Mouse (Mus musculus) testis, adult 2 months (tissue): ENCODE results near the gene 4930579F01Rik.

ENCODE experiments used
- CTCF ChIP-seq: fragments of 200-500 bp; IDR thresholded peaks from 2 replicates; pipeline ENCODE4 v1.5.1; 2012; ENCODE audit warnings: low read depth, mild to moderate bottlenecking, inconsistent platforms, low read length, moderate library complexity; ENCODE audit not compliant: control insufficient read depth, insufficient read depth, insufficient replicate concordance
- POLR2A ChIP-seq: fragments of 200-500 bp; IDR thresholded peaks from 2 replicates; pipeline ENCODE4 v1.6.1; 2012; ENCODE audit warnings: low read depth, mild to moderate bottlenecking, inconsistent platforms, low read length, moderate library complexity; ENCODE audit not compliant: control insufficient read depth

GRCm38 (mm10) chr3:138133463-138133862, 60.2 kb downstream of the 4930579F01Rik start:
- TF ChIP-seq POLR2A, result no peak
- no peak for TF ChIP-seq CTCF
